Mouse (Mus musculus) hindbrain, embryonic 14.5 days (tissue): ENCODE results near the gene Tesc. TPM values are rescaled to one million over a fixed set of nuclear protein-coding genes. Genes with fewer than 3 reads are reported as not detected.

Experiments
- ATAC-seq: fragments of 200-750 bp; cut with Nextera tagmentation; 2 replicates; pipeline ENCODE4 v1.8.0; 2017; ENCODE audit warnings: moderate number of reproducible peaks, mild to moderate bottlenecking, moderate TSS enrichment, moderate library complexity; ENCODE audit not compliant: low FRiP score
- DNase-seq: peaks from one replicate; pipeline ENCODE4 v3.0.0-alpha.2; 2015; ENCODE audit warnings: low spot score
- H3K27ac ChIP-seq: fragments of 300-500 bp; sonication (generic); 2 replicates; pipeline ENCODE4 v1.5.1; 2014; ENCODE audit warnings: mild to moderate bottlenecking, moderate library complexity
- H3K27me3 ChIP-seq: fragments of 300-500 bp; sonication (generic); 2 replicates; pipeline ENCODE4 v1.6.1; 2014; ENCODE audit warnings: mild to moderate bottlenecking, low read length, mixed read lengths; ENCODE audit not compliant: control insufficient read depth, insufficient read depth
- H3K36me3 ChIP-seq: fragments of 300-500 bp; sonication (generic); replicated peaks from 2 replicates; pipeline ENCODE4 v1.6.1; 2014; ENCODE audit not compliant: control insufficient read depth, insufficient read depth
- H3K4me1 ChIP-seq: fragments of 300-500 bp; sonication (generic); replicated peaks from 2 replicates; pipeline ENCODE4 v1.6.1; 2014; ENCODE audit warnings: antibody characterized with exemption, low read length, mixed read lengths; ENCODE audit not compliant: control insufficient read depth, insufficient read depth
- H3K4me2 ChIP-seq: fragments of 300-500 bp; sonication (generic); replicated peaks from 2 replicates; pipeline ENCODE4 v1.6.1; 2014; ENCODE audit warnings: mild to moderate bottlenecking, moderate library complexity
- H3K4me3 ChIP-seq: fragments of 300-500 bp; sonication (generic); replicated peaks from 2 replicates; pipeline ENCODE4 v1.5.1; 2014; ENCODE audit warnings: mild to moderate bottlenecking, low read length
- H3K9ac ChIP-seq: fragments of 300-500 bp; sonication (generic); 2 replicates; pipeline ENCODE4 v1.6.1; 2014
- H3K9me3 ChIP-seq: fragments of 300-500 bp; sonication (generic); 2 replicates; pipeline ENCODE4 v1.6.1; 2016; ENCODE audit warnings: low read length; ENCODE audit not compliant: control insufficient read depth
- WGBS: fragments of 180-500 bp; shearing (Covaris S2); extraction: QIAGEN DNeasy Blood & Tissue Kit; methylation state at CpG from one replicate; pipeline ENCODE4 v1.1.7; 2014; 5-methylcytosine and 5-hydroxymethylcytosine counted together
- polyA plus RNA-seq: library from polyadenylated mRNA; unstranded; fragments of >200 nt; fragmentation: Nextera tagmentation; extraction: Ambion mirVana; gene quantifications from 2 replicates; pipeline ENCODE4 v1.2.1, GENCODE M21; 2014

The Tesc gene
- polyA plus RNA-seq, 1 experiment from 2014 or later, result 4.9 TPM

DNA sequence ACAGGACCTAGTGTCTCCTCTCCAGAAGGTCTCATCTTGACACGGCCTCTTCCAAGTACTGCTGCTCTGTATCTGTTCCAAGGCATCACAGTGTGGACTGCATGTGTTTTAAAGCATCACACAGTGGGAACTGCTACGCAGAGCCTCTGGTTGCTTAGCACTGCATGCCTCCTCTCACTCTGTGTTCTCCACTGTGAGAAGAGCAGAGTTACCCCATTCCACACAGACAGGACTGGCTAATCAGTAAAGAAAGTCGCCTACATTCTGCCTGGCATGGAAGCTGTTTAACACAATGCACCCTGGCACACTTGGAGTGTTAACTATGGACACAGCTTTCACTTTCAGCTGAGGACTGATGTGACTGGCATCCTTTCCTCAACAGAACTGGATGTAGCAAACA, 68.8 kb downstream of the Tesc start:
- ATAC-seq (no peak), DNase-seq (no peak)
- Histone ChIP-seq H3K27ac (no peak overlapping the region), H3K4me2 (no peak overlapping the region), H3K9me3 (no peaks in the 10 kb centered on the region), H3K9ac (no peak overlapping the region), H3K4me1 (peaks cover 22% of the 10 kb centered on the region), H3K36me3 (peaks cover 29% of the 10 kb centered on the region), H3K27me3 (no peaks in the 10 kb centered on the region), H3K4me3 (no peak overlapping the region)
- 89% methylated on average over 3 of the region's 3 CpGs for WGBS

DNA sequence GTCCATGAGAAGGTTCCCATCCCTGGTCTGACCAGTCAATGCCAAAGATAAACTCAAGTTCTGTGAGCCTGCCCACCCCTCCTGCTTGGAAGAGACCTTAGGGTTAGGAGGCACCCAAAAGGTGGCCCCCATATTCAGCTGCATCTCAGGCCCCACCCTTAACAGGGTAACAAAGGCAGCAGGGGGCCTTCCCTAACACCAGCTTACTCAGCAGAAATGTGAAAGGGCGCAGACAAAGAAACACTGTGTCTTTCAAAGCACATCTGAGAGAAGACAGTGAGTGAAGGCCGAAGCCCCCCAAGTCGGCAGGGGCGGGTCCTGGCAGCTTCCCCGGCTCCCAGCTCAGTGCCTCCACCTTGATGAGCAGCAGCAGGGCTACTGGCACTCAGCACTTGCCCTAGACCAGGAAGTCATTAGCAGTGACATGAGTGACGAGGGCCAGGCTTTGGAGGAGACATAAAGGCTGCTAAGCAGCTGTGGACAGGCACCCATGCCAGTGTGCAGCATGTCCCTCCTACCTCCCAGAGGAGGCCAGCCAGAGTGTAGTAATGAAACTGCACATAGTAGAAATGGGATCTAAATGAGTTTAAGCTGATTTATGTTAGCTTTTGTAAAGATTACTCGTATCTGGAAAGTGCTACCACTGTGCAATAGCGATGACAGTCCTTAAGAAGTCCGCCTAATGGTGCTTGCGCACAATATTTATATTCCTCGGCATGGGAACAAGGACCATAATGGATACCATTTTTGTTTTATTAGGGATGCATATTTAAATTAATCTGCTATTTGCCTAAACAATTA, 71.7 kb downstream of the Tesc start:
- H3K36me3 ChIP-seq, result peaks cover 4% of the 10 kb centered on the region
- no peaks in the 10 kb centered on the region for H3K27me3 ChIP-seq
- 0 out of 2 replicates have a peak overlapping the region, but pooled peaks have one; percentile 8 for H3K4me2 ChIP-seq
- DNase-seq (peak; percentile 55), ATAC-seq (peak; percentile 81)
- H3K9me3 ChIP-seq, result no peaks in the 10 kb centered on the region
- 47% methylated on average over 11 of the region's 11 CpGs for WGBS
- H3K4me1 ChIP-seq, result peaks cover 22% of the 10 kb centered on the region
- H3K27ac ChIP-seq, result peak overlapping the region; percentile 60
- no peak overlapping the region for H3K4me3 ChIP-seq
- H3K9ac ChIP-seq, result peak overlapping the region; percentile 20; the same call in 1 of the 2 replicates

DNA sequence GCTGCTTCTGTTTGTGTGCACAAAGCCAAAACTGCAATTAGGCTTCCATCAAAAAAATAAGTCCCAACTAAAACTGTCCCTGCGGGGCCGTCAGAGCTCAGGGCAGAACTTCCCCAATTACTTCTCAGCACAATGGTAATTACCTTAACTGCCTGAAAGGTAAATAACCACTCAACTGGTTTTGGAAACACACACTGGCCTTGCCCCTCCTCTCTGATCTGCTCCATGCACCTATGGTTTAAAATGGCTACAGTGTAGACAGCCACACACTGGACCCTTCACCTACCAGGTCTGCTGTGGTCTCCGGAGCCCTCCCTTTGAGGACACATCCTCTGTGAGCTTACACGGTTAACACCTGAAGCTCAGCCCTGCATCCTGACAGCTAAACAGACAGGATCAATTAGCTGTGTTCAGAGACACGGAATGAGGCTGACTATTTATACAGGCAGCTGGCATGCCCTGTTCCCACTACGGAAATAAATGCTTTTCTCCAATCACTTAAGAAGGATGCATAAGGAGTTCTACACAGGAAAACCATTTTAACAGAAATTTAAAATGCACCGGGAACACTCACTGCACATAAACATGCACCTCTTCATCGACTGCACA, 72.4 kb downstream of the Tesc start:
- Histone ChIP-seq H3K9ac (no peak overlapping the region), H3K36me3 (0 out of 2 replicates have a peak, but pooled peaks cover under 1% of the 10 kb centered on the region), H3K4me1 (peaks cover 22% of the 10 kb centered on the region), H3K4me3 (no peak overlapping the region), H3K27me3 (no peaks in the 10 kb centered on the region), H3K27ac (peak overlapping the region; percentile 60), H3K9me3 (no peaks in the 10 kb centered on the region), H3K4me2 (0 out of 2 replicates have a peak overlapping the region, but pooled peaks have one; percentile 8)
- ATAC-seq, result peak; percentile 49
- WGBS, result 62% methylated on average over 8 of the region's 8 CpGs
- DNase-seq, result no peak

DNA sequence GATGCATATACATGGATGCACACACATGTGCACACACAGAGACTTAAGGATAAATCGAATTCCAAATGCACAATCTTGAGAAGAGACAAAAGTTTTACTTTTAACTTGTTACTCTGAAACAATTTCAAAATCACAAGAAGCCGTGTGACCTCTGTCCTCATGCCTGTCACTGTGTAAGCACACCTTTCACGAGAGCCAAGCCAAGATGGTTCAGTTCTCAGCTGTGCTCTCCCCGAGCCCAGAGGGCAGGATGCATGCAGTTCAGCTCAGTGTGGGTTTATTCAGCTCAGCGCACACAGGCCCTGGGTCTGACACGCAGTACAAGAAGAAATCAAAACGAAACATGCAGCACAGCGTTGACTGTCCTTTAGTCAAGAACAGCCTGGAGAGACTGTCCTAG, 78.0 kb downstream of the Tesc start:
- Histone ChIP-seq H3K9me3 (no peaks in the 10 kb centered on the region), H3K4me2 (no peak overlapping the region), H3K36me3 (0 out of 2 replicates have a peak, but pooled peaks cover 19% of the 10 kb centered on the region), H3K27me3 (no peaks in the 10 kb centered on the region), H3K27ac (no peak overlapping the region), H3K9ac (no peak overlapping the region), H3K4me3 (no peak overlapping the region), H3K4me1 (peaks cover 21% of the 10 kb centered on the region)
- ATAC-seq (no peak), DNase-seq (no peak)
- WGBS, result 84% methylated on average over 8 of the region's 8 CpGs

DNA sequence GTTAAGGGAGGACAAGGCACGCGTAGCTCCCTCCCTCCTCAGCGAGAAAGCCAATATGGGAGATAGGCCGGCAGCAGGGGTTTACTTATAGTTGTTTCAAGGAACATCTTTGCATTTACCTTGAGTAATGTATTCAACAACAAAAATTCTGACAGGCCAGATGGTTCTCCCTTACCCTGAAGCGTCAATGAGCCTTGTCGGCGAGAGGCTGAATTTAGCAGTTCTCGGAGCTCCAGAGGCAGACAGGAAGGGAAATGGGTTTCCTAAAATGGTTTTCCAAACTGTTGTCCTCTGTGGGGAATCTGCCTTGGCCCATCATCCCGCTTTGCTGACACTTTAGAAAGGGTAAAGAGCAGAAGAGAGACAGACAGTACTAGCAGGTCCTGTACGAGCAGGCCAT, 79.1 kb downstream of the Tesc start:
- Histone ChIP-seq H3K4me1 (peaks cover 21% of the 10 kb centered on the region), H3K27me3 (no peaks in the 10 kb centered on the region), H3K27ac (no peak overlapping the region), H3K4me3 (no peak overlapping the region), H3K4me2 (no peak overlapping the region), H3K9ac (no peak overlapping the region), H3K36me3 (peaks cover 30% of the 10 kb centered on the region), H3K9me3 (no peaks in the 10 kb centered on the region)
- DNase-seq, result no peak
- WGBS, result 92% methylated on average over 10 of the region's 10 CpGs
- ATAC-seq, result no peak

DNA sequence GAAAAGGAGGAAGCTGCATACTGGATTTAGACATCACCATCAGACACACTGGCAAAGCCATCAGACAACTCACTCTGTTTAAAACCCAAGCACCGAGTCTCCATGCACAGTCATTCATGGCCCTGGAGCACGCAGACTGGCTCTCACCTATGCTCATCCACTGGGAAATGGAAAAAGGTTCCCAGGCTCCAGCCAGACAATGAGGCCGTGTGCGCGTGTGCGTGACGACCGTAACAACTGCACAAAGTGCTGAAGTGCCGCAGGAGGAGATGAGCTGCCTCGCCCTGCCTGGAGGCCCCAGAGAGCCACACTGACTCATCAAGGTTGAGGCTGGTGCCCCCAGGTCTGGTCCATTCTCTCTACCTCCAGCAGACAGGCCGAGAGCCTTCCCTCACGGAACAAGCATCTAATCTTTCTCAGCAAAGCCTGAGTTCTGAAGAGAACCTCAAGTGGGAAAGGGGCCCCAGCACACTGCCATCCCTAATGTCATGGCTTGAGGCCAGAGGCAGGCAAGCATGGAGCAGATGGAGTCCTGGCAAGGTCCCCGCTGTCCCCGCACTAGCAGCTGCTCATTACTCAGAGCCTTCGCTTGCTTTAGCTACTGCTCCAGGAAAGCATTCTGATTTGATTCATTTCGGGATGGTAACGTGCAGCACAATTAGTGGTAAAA, 80.7 kb downstream of the Tesc start:
- H3K4me3 ChIP-seq, result no peak overlapping the region
- peaks cover 24% of the 10 kb centered on the region for H3K4me1 ChIP-seq
- DNase-seq, result peak; percentile 63
- ATAC-seq, result peak; percentile 72; the same call in 1 of the 2 replicates
- H3K9me3 ChIP-seq, result no peaks in the 10 kb centered on the region
- H3K27me3 ChIP-seq, result no peaks in the 10 kb centered on the region
- 46% methylated on average over 17 of the region's 17 CpGs for WGBS
- H3K4me2 ChIP-seq, result no peak overlapping the region
- H3K9ac ChIP-seq, result 0 out of 2 replicates have a peak overlapping the region, but pooled peaks have one; percentile 2
- peak overlapping the region; percentile 70 for H3K27ac ChIP-seq
- peaks cover 34% of the 10 kb centered on the region for H3K36me3 ChIP-seq

DNA sequence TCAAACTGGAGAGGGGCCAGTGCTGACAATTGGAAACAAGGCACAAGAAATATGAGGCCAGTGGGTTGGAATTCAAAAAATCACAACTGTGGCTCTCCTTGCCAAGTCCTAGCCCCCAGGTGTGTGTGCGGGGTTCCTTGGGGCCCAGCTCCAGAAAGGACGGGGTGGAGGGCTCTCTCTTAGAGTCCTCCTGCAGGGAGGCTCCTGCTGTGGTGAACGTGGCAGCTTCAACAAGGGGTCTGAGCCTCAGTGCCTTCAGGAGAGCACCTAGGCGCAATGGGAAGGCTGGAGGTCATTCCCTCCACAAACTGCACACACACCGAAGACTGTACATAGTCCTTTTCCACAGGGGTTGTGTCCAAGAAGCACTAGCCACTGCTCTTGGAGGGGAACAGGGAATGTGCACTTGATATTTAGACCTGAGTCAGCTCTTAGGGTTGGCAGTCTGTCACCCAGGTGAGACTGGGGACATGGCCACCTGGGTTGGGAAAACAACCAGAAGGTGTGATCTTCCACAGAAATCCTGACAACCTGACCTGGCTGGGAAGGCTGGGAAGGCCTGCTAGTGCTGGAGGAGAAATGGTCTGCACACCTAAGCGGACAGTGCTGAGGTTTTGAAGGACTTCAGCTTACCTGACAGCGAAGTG, 81.4 kb downstream of the Tesc start:
- Histone ChIP-seq H3K36me3 (peaks cover 34% of the 10 kb centered on the region), H3K9ac (peak overlapping the region; percentile 2; the same call in 1 of the 2 replicates), H3K4me2 (no peak overlapping the region), H3K27ac (peak overlapping the region; percentile 70), H3K4me3 (no peak overlapping the region), H3K4me1 (peaks cover 24% of the 10 kb centered on the region), H3K27me3 (no peaks in the 10 kb centered on the region), H3K9me3 (no peaks in the 10 kb centered on the region)
- WGBS, result 80% methylated on average over 7 of the region's 7 CpGs
- DNase-seq, result no peak
- no peak for ATAC-seq
